Mouse (Mus musculus) cerebellum, adult 8-10 months (tissue): Measurements from ENCODE around the gene Dram1.

Experiments
- DNase-seq: peaks from one replicate; pipeline ENCODE4 v3.0.0; 2022

Dram1 gene

GRCm38 (mm10) chr10:88346454-88347245 is 32.2 kb downstream of the Dram1 start:
- no peak for DNase-seq

- DNase-seq: no peak
These were observed 32.9 kb downstream of the Dram1 start for GRCm38 (mm10) chr10:88345899-88346401.

- DNase-seq: no peak
These were observed 37.5 kb downstream of the Dram1 start for GRCm38 (mm10) chr10:88341368-88341767.

GRCm38 (mm10) chr10:88340660-88341059 is 38.2 kb downstream of the Dram1 start:
- no peak for DNase-seq

GRCm38 (mm10) chr10:88330695-88331094 is 48.2 kb downstream of the Dram1 start:
- DNase-seq: no peak

GRCm38 (mm10) chr10:88328056-88328450 is 50.8 kb downstream of the Dram1 start:
- DNase-seq: no peak

- peak; percentile 80 for DNase-seq
These were observed 51.5 kb downstream of the Dram1 start for GRCm38 (mm10) chr10:88327160-88328055.

- no peak for DNase-seq
These were observed 57.1 kb downstream of the Dram1 start for GRCm38 (mm10) chr10:88321739-88322138.

- DNase-seq: no peak
These were observed 58.0 kb downstream of the Dram1 start for GRCm38 (mm10) chr10:88320714-88321416.

GRCm38 (mm10) chr10:88318179-88318578 is 60.7 kb downstream of the Dram1 start:
- DNase-seq: no peak

- DNase-seq: no peak
These were observed 61.7 kb downstream of the Dram1 start for GRCm38 (mm10) chr10:88317151-88317550.

- no peak for DNase-seq
These were observed 64.0 kb downstream of the Dram1 start for GRCm38 (mm10) chr10:88314841-88315240.

GRCm38 (mm10) chr10:88309851-88310250 is 69.0 kb downstream of the Dram1 start:
- DNase-seq: no peak

GRCm38 (mm10) chr10:88306235-88306634 is 72.6 kb downstream of the Dram1 start:
- DNase-seq: no peak

- peak; percentile 13 for DNase-seq
These were observed 74.6 kb downstream of the Dram1 start for GRCm38 (mm10) chr10:88304302-88304701.

- no peak for DNase-seq
These were observed 75.8 kb downstream of the Dram1 start for GRCm38 (mm10) chr10:88303079-88303478.

- DNase-seq: no peak
These were observed 76.9 kb downstream of the Dram1 start for GRCm38 (mm10) chr10:88301802-88302470.

- no peak for DNase-seq
These were observed 81.9 kb downstream of the Dram1 start for GRCm38 (mm10) chr10:88296991-88297390.

- DNase-seq: no peak
These were observed 83.8 kb downstream of the Dram1 start for GRCm38 (mm10) chr10:88295091-88295490.

GRCm38 (mm10) chr10:88288061-88288460 is 90.8 kb downstream of the Dram1 start:
- DNase-seq: no peak

GRCm38 (mm10) chr10:88287261-88287660 is 91.6 kb downstream of the Dram1 start:
- no peak for DNase-seq

- DNase-seq: no peak
These were observed 94.4 kb downstream of the Dram1 start for GRCm38 (mm10) chr10:88284343-88284990.
